Mouse (Mus musculus) liver, embryonic 13.5 days (tissue): ENCODE results near the gene Ado. TPM values are rescaled to one million over a fixed set of nuclear protein-coding genes. Genes with fewer than 3 reads are reported as not detected.

Experiments
- ATAC-seq: fragments of 200-750 bp; cut with Nextera tagmentation; 2 replicates; pipeline ENCODE4 v1.8.0; 2017; ENCODE audit warnings: low read depth, mild to moderate bottlenecking, moderate number of reproducible peaks, moderate library complexity
- DNase-seq: peaks from one replicate; pipeline ENCODE4 v3.0.0; 2022
- H3K27ac ChIP-seq: fragments of 300-500 bp; sonication (generic); 2 replicates; pipeline ENCODE4 v1.5.1; 2015; ENCODE audit warnings: moderate library complexity, mild to moderate bottlenecking, inconsistent platforms
- H3K27me3 ChIP-seq: fragments of 300-500 bp; sonication (generic); 2 replicates; pipeline ENCODE4 v1.6.1; 2015; ENCODE audit warnings: mild to moderate bottlenecking, inconsistent platforms
- H3K36me3 ChIP-seq: fragments of 300-500 bp; sonication (generic); 2 replicates; pipeline ENCODE4 v1.6.1; 2015; ENCODE audit warnings: mild to moderate bottlenecking, inconsistent platforms
- H3K4me1 ChIP-seq: fragments of 300-500 bp; sonication (generic); replicated peaks from 2 replicates; pipeline ENCODE4 v1.6.1; 2015; ENCODE audit warnings: inconsistent platforms
- H3K4me2 ChIP-seq: fragments of 300-500 bp; sonication (generic); 2 replicates; pipeline ENCODE4 v1.6.1; 2015; ENCODE audit warnings: inconsistent platforms, mild to moderate bottlenecking, moderate library complexity
- H3K4me3 ChIP-seq: fragments of 300-500 bp; sonication (generic); replicated peaks from 2 replicates; pipeline ENCODE4 v1.5.1; 2015; ENCODE audit warnings: mild to moderate bottlenecking, inconsistent platforms
- H3K9ac ChIP-seq: fragments of 300-500 bp; sonication (generic); 2 replicates; pipeline ENCODE4 v1.6.1; 2015; ENCODE audit warnings: mild to moderate bottlenecking, inconsistent platforms
- H3K9me3 ChIP-seq: fragments of 300-500 bp; sonication (generic); replicated peaks from 2 replicates; pipeline ENCODE4 v1.6.1; 2016; ENCODE audit warnings: inconsistent platforms
- WGBS: fragments of 180-500 bp; shearing (Covaris S2); methylation state at CpG from one replicate; pipeline ENCODE4 v1.1.7; 2015; ENCODE audit not compliant: insufficient replicate concordance; 5-methylcytosine and 5-hydroxymethylcytosine counted together
- polyA plus RNA-seq: library from polyadenylated mRNA; unstranded; fragments of >200 nt; fragmentation: Nextera tagmentation; extraction: Ambion mirVana; gene quantifications from 2 replicates; pipeline ENCODE4 v1.2.1, GENCODE M21; 2015

Ado gene
- polyA plus RNA-seq, 1 experiment from 2014 or later: 15.9 TPM

GRCm38 (mm10) chr10:67535256-67535655, 13.5 kb downstream of the Ado start, which contains the start of gene Egr2:
Gene Egr2 (plus strand): TSS chr10:67535475.
- H3K4me1 ChIP-seq: peaks cover 34% of the 10 kb centered on the region
- no peak within 1 kb of the TSS for H3K9ac ChIP-seq
- no peaks in the 10 kb centered on the region for H3K9me3 ChIP-seq
- peak within 1 kb of the TSS; percentile 67 for H3K4me3 ChIP-seq
- ATAC-seq (no peak), DNase-seq (no peak)
- H3K27ac ChIP-seq: no peak within 1 kb of the TSS
- peak within 1 kb of the TSS; percentile 89 for H3K4me2 ChIP-seq
- peaks cover 93% of the 10 kb centered on the region for H3K27me3 ChIP-seq
- no peaks in the 10 kb centered on the region for H3K36me3 ChIP-seq
- under 1% methylated on average over 37 of the region's 37 CpGs for WGBS

DNA sequence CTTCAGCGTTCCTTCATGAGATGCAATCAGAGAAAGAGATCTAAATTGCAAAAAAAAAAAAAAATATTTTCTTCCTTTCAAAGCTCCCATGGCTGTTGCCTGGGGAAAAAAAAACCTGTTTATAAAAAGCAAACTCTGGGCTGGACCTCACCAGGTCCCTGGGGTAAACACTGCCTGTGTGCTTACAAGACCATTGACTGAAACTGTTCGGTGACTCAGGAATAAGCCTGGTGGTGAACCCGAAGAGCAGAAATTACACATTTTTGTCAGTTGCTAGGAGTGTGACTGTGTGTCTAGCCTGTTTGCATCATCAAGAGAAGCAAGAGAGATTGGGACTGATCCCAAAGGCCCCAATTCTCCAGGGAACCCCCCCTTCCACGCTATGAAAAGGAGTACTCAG, 19.0 kb downstream of the Ado start:
- Histone ChIP-seq H3K4me3 (no peak overlapping the region), H3K4me2 (no peak overlapping the region), H3K27me3 (peaks cover 38% of the 10 kb centered on the region), H3K9ac (no peak overlapping the region), H3K9me3 (no peaks in the 10 kb centered on the region), H3K36me3 (no peaks in the 10 kb centered on the region), H3K4me1 (no peaks in the 10 kb centered on the region), H3K27ac (no peak overlapping the region)
- 56% methylated on average over 4 of the region's 4 CpGs for WGBS
- ATAC-seq (no peak), DNase-seq (no peak)

GRCm38 (mm10) chr10:67526435-67526834, 22.3 kb downstream of the Ado start:
- Histone ChIP-seq H3K9ac (no peak overlapping the region), H3K9me3 (no peaks in the 10 kb centered on the region), H3K4me1 (no peaks in the 10 kb centered on the region), H3K4me3 (no peak overlapping the region), H3K36me3 (no peaks in the 10 kb centered on the region), H3K27ac (no peak overlapping the region), H3K27me3 (peaks cover 5% of the 10 kb centered on the region), H3K4me2 (no peak overlapping the region)
- WGBS: 73% methylated on average over 9 of the region's 9 CpGs
- ATAC-seq: no peak
- DNase-seq: no peak

DNA sequence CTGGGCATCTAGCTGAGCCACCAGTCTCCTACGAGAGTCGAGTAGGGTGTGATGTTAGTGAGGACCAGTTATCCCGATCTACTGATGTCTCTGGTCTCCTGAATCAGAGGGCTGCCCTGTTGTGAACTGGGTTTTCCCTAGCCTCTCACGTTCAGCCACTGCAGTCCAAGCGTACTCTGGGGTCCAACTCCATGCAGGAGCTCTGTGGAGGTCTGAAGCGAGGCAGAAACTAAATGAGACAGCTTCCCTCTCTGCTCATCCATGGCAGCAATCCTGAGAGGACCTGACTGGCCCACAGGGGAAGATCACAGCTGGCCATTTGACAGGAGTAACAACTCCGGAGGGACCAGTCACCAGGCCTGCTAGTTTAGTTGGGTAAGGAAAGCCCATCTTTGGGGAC, 24.1 kb downstream of the Ado start:
- no peaks in the 10 kb centered on the region for H3K36me3 ChIP-seq
- no peaks in the 10 kb centered on the region for H3K27me3 ChIP-seq
- no peaks in the 10 kb centered on the region for H3K9me3 ChIP-seq
- H3K4me3 ChIP-seq: no peak overlapping the region
- no peak for DNase-seq
- no peak overlapping the region for H3K9ac ChIP-seq
- ATAC-seq: no peak
- no peak overlapping the region for H3K4me2 ChIP-seq
- no peaks in the 10 kb centered on the region for H3K4me1 ChIP-seq
- WGBS: 64% methylated on average over 7 of the region's 7 CpGs
- no peak overlapping the region for H3K27ac ChIP-seq

DNA sequence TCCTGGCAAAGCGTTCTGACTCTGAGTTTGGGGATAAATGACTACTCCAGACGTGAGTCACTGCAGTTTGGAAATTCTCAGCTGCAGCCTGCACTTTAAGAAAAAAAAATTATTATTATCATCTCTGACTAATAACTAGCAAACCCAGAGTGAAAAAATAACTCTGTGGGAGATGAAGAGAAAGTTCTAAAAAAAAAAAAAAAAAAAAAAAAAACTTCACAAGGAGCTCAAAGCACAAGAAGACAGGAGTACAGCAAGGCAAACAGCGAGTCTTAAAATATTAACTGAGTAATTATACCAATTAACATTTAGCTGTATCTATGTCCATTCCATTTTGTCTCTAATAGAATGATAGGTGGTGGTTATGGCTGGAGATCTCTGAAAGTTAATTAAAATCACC, 24.6 kb downstream of the Ado start:
- WGBS: 62% methylated on average over 3 of the region's 3 CpGs
- Histone ChIP-seq H3K9ac (no peak overlapping the region), H3K27me3 (no peaks in the 10 kb centered on the region), H3K4me2 (no peak overlapping the region), H3K27ac (no peak overlapping the region), H3K36me3 (no peaks in the 10 kb centered on the region), H3K4me1 (no peaks in the 10 kb centered on the region), H3K4me3 (no peak overlapping the region), H3K9me3 (no peaks in the 10 kb centered on the region)
- DNase-seq: no peak
- ATAC-seq: no peak

DNA sequence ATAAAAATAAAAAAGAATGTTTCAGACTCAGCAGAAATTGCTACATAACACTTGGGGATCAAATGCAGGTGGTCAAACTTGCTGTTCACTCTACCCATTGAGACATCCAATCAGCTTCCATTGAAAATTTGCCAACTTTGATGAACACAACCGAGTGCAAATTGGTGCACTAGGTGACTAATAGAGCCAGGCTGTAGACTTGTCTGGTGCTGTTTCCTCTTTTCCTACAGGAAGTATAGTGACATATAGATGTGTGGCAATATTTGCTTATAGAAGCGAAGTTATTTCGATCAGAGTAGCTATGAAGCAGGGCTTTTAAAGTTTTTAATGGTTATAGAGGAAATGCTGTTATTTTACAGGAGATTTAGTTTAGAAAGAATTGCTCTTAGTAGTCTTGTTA, 30.0 kb downstream of the Ado start:
- Histone ChIP-seq H3K4me2 (no peak overlapping the region), H3K4me3 (no peak overlapping the region), H3K9ac (no peak overlapping the region), H3K27ac (no peak overlapping the region), H3K27me3 (no peaks in the 10 kb centered on the region), H3K9me3 (no peaks in the 10 kb centered on the region), H3K36me3 (no peaks in the 10 kb centered on the region), H3K4me1 (no peaks in the 10 kb centered on the region)
- DNase-seq: no peak
- WGBS: 60% methylated on average over 3 of the region's 3 CpGs
- no peak for ATAC-seq

- no peaks in the 10 kb centered on the region for H3K27me3 ChIP-seq
- H3K36me3 ChIP-seq: no peaks in the 10 kb centered on the region
- no peaks in the 10 kb centered on the region for H3K9me3 ChIP-seq
- H3K4me2 ChIP-seq: no peak overlapping the region
- no peak overlapping the region for H3K27ac ChIP-seq
- H3K4me1 ChIP-seq: no peaks in the 10 kb centered on the region
- no peak overlapping the region for H3K4me3 ChIP-seq
- DNase-seq: no peak
- no peak for ATAC-seq
- H3K9ac ChIP-seq: no peak overlapping the region
- 50% methylated on average over 7 of the region's 7 CpGs for WGBS
These were observed 35.9 kb downstream of the Ado start for GRCm38 (mm10) chr10:67512871-67513270.

DNA sequence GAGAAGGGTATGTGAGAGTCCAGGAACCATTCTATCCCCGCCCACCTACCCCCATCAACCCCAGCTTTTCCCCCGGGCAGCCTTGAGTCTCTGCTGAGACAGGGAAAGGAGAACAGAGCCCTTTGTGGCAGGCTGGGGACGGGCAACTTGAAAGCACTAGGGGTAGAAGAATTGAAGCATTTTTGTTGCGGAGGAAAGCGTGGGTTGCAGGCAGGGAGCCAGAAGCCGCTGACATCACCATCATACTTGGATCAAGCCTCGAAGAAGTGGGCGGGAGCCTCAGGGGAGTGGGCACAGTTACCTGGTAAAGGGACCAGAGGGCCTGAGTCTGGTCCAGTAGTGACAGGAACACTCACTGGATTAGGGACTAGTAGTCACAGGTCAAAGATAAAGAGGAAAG, 36.5 kb downstream of the Ado start:
- no peak for DNase-seq
- 61% methylated on average over 8 of the region's 8 CpGs for whole genome bisulfite sequencing
- Histone ChIP-seq H3K27me3 (no peaks in the 10 kb centered on the region), H3K4me3 (no peak overlapping the region), H3K9me3 (no peaks in the 10 kb centered on the region), H3K4me1 (no peaks in the 10 kb centered on the region), H3K9ac (no peak overlapping the region), H3K27ac (no peak overlapping the region), H3K36me3 (no peaks in the 10 kb centered on the region), H3K4me2 (no peak overlapping the region)
- ATAC-seq: no peak

DNA sequence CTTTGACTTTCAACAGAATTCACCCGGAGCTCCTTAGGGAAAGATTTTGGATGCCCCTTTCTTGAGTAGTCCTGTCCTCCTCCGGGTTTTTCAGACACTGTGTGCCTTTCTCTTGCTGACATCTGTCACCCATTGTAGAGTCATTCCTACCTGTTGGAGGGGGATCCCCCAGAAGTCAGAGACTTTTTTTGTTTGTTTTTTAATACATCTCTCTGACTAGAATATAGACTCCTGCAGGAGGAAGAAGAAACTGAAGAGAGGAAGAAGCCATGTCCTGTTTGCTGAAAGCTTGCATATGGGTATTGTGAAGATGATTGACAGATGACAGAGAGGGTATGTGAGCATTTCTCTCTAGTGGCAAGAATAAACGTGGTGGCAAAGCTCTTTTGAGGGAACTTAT, 43.5 kb downstream of the Ado start:
- Histone ChIP-seq H3K27ac (no peak overlapping the region), H3K4me2 (no peak overlapping the region), H3K4me3 (no peak overlapping the region), H3K9ac (no peak overlapping the region), H3K36me3 (no peaks in the 10 kb centered on the region), H3K9me3 (no peaks in the 10 kb centered on the region), H3K27me3 (no peaks in the 10 kb centered on the region), H3K4me1 (0 out of 2 replicates have a peak, but pooled peaks cover 3% of the 10 kb centered on the region)
- ATAC-seq: no peak
- 44% methylated on average over 3 of the region's 3 CpGs for WGBS
- no peak for DNase-seq

DNA sequence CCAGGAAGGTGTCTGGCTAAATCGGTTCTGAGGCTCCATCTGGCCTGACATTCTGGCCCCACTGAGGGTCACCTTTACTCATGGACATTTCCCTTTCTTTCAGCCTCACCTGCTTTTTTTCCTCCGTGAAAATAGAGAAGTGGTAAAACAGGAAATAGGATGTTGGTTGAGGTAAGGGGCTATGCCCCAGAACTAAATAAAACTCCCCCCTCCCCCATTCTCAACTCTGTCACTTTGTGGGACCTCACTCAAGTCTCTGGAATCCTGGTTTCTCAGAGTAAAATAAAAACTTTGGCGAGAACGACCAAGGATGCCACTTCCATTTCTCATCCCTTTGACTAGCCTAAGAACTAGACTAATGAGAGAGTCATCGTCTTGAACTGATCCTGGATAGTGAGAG, 44.7 kb downstream of the Ado start:
- H3K36me3 ChIP-seq: no peaks in the 10 kb centered on the region
- ATAC-seq (no peak), DNase-seq (no peak)
- no peaks in the 10 kb centered on the region for H3K27me3 ChIP-seq
- H3K4me3 ChIP-seq: no peak overlapping the region
- peak overlapping the region; percentile 19; the same call in 1 of the 2 replicates for H3K4me2 ChIP-seq
- 0 out of 2 replicates have a peak, but pooled peaks cover 3% of the 10 kb centered on the region for H3K4me1 ChIP-seq
- no peak overlapping the region for H3K27ac ChIP-seq
- H3K9me3 ChIP-seq: no peaks in the 10 kb centered on the region
- H3K9ac ChIP-seq: no peak overlapping the region
- 22% methylated on average over 5 of the region's 5 CpGs for WGBS

GRCm38 (mm10) chr10:67503320-67503995, 45.3 kb downstream of the Ado start:
- Histone ChIP-seq H3K4me3 (no peak overlapping the region), H3K27ac (no peak overlapping the region), H3K9me3 (no peaks in the 10 kb centered on the region), H3K4me1 (0 out of 2 replicates have a peak, but pooled peaks cover 3% of the 10 kb centered on the region), H3K9ac (no peak overlapping the region), H3K36me3 (no peaks in the 10 kb centered on the region), H3K27me3 (no peaks in the 10 kb centered on the region), H3K4me2 (peak overlapping the region; percentile 19; the same call in 1 of the 2 replicates)
- WGBS: 15% methylated on average over 15 of the region's 15 CpGs
- DNase-seq (no peak), ATAC-seq (no peak)

GRCm38 (mm10) chr10:67497951-67498350, 50.8 kb downstream of the Ado start:
- H3K4me1 ChIP-seq: no peaks in the 10 kb centered on the region
- H3K27ac ChIP-seq: no peak overlapping the region
- no peak overlapping the region for H3K4me2 ChIP-seq
- ATAC-seq: no peak
- H3K36me3 ChIP-seq: no peaks in the 10 kb centered on the region
- WGBS: 76% methylated on average over 9 of the region's 9 CpGs
- no peaks in the 10 kb centered on the region for H3K27me3 ChIP-seq
- H3K4me3 ChIP-seq: no peak overlapping the region
- DNase-seq: no peak
- no peak overlapping the region for H3K9ac ChIP-seq
- H3K9me3 ChIP-seq: no peaks in the 10 kb centered on the region
